Mouse (Mus musculus) MEL (cell line): ENCODE results near the gene Dlg1.

Experiments
- CTCF ChIP-seq, 3 experiments: IDR thresholded peaks in 2 of 3; conservative IDR thresholded peaks in 1 of 3; 2 replicates each; pipeline ENCODE4 v1.5.1; 2011 to 2012; ENCODE audit warnings: low read length in 3 of 3, low read depth in 2 of 3, mild to moderate bottlenecking in 2 of 3, improper control_type of control experiment in 1 of 3, inconsistent platforms in 1 of 3, mixed read lengths in 1 of 3, moderate library complexity in 1 of 3; ENCODE audit not compliant: control insufficient read depth in 1 of 3, insufficient read depth in 1 of 3, poor library complexity in 1 of 3, severe bottlenecking in 1 of 3
- MYC ChIP-seq: IDR thresholded peaks from 2 replicates; pipeline ENCODE4 v1.6.1; 2011; ENCODE audit warnings: low read depth, mild to moderate bottlenecking, low read length, improper control_type of control experiment, moderate library complexity
- POLR2A ChIP-seq, 2 experiments: IDR thresholded peaks; 2 replicates each; pipeline ENCODE4 v1.6.1; 2011 to 2012; ENCODE audit warnings: low read length in 2 of 2, mild to moderate bottlenecking in 2 of 2, control low read depth in 1 of 2, improper control_type of control experiment in 1 of 2, low read depth in 1 of 2, moderate library complexity in 1 of 2; ENCODE audit not compliant: control insufficient read depth in 1 of 2, insufficient read depth in 1 of 2, poor library complexity in 1 of 2
- SIN3A ChIP-seq: IDR thresholded peaks from 2 replicates; pipeline ENCODE4 v1.6.1; 2012; ENCODE audit warnings: low read length, improper control_type of control experiment, inconsistent platforms

- TF ChIP-seq CTCF (IDR thresholded peaks at IDR 0.05 in 2 of 3, conservative IDR thresholded peaks at IDR 0.05 in 1 of 3; ENCODE audit: control insufficient read depth in 1 of 3, insufficient read depth in 1 of 3, low read depth in 2 of 3, low read length in 3 of 3, poor library complexity in 1 of 3, severe bottlenecking in 1 of 3) (no peak), SIN3A (no peak), POLR2A (IDR thresholded peaks at IDR 0.05; ENCODE audit: control insufficient read depth in 1 of 2, insufficient read depth in 1 of 2, low read depth in 1 of 2, low read length in 2 of 2, poor library complexity in 1 of 2) (no peak), MYC (no peak)
These were observed 34.1 kb downstream of the Dlg1 start for GRCm38 (mm10) chr16:31697341-31697740.
